Mouse (Mus musculus) c-Kit-positive CD71-negative TER-119-negative erythroid progenitor cells, embryonic 14.5 days (primary cell): ENCODE measurements around the gene Flywch1.

Source experiments
- DNase-seq: peaks from one replicate; pipeline ENCODE4 v3.0.0-alpha.2; 2013; ENCODE audit warnings: low read depth

Gene Flywch1

DNA sequence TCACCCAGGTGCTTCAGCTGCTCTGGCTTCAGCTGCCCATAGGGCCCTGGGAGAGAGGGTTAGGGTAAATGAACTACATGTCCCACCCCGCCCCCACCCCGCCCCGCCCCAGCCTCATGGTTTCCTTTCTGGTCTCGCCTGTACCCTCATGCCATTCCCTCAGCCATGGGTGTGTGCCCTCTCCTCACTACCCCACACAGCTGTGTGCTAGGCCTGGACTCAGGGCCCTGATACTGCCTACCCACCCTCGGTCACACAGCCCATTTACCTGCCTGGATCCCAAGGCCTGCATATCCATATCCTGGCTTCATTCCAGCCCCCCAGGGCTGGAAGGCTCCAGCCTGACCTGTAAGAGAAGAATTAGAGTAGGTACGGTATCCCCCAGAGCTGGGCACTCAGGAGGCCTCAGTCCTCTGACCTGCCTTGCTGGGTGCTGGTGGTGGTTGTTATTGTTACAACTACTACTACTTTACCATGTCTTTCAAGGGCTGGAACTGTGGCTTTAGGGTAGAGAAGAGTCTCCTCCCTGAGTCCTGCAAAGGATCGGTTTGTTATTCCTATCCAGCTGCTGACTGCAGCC is 65.8 kb downstream of the Flywch1 start:
- DNase-seq = no peak

- no peak for DNase-seq
These were observed 66.7 kb downstream of the Flywch1 start for GRCm38 (mm10) chr17:23704741-23705140.

DNA sequence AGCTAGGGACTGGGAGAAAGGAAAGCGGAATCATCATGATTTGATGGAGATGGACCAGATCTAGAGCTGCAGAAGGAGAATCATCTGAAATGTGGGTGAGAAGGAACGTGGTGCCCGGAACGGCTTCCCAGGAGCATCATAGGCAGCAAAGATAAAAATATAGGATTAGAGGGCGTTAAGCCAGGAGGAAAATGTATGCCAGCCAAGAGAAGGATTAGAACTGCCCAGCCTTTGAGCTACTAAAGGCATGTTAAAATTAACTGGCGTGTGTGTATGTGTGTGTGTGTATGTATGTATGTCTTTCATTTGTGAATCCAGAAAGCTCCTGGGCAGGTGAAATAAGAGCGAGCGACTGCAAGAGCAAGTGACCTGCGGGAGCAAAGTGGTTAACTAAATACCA is 68.1 kb downstream of the Flywch1 start:
- DNase-seq = no peak
